Mouse (Mus musculus) left cerebral cortex, adult 2 months (tissue): ENCODE data around the gene Gm3383. TPM values are rescaled to one million over a fixed set of nuclear protein-coding genes. Genes with fewer than 3 reads are reported as not detected.
"Not testable (repeated sequence)": the region's sequence is repeated elsewhere in the genome, so short reads cannot be mapped to it uniquely, and the experiment has no call there.

ENCODE experiments used
- DNase-seq, 2 experiments: peaks; one replicate each; pipeline ENCODE4 v3.0.0; 2021 to 2022; ENCODE audit warnings: low spot score in 2 of 2, mixed read lengths in 1 of 2; ENCODE audit errors: extremely low spot score in 1 of 2
- H3K27ac ChIP-seq: fragments of 200-600 bp; 2 replicates; pipeline ENCODE4 v1.8.1; 2022
- H3K4me3 ChIP-seq: fragments of 200-600 bp; 2 replicates; pipeline ENCODE4 v1.8.1; 2022
- intact Hi-C: fragments of 180-260 bp; cut with DNase I; formaldehyde crosslinking; loops from one replicate; pipeline ENCODE4 v1.15.1; 2025
- long read RNA-seq, 2 experiments: library from polyadenylated mRNA; stranded (forward); transcript quantifications; one replicate each; pipeline ENCODE4 v2.0.0; 2021; ENCODE audit warnings: borderline mapping rate in 2 of 2
- total RNA-seq, 2 experiments: library from RNA; stranded (reverse); gene quantifications; 2 replicates each; pipeline ENCODE4 v1.2.3; 2021

Gene Gm3383
- total RNA-seq: 1 to 10 TPM; 2.2 to 3.5 TPM
- long read RNA-seq, experiment 1: 0 reads
- long read RNA-seq, experiment 2: 0 reads

DNA sequence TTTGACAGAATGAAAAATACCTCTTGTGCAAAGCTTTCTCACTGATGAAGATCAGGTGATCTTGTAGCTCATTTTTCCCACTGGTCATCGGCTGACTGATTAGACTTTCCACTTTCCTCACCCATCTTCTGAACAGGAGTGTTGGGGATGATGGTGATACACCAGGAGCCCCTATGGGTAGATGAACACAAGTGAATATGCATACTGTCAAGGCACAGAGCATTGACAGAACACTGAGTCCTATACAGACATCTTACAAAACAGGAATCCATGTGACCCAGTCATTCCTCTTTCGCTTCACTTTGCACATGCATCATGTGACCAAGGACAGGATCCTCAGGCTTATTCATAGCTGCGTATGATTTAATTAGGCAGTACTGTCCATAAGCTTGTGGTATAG is at the start of gene Gm3383:
Gm3383 (minus strand) TSS at position 101 of the 400 bp plus-strand sequence.
- DNase-seq, intact Hi-C loops, H3K4me3 ChIP-seq, H3K27ac ChIP-seq: not testable (repeated sequence)

DNA sequence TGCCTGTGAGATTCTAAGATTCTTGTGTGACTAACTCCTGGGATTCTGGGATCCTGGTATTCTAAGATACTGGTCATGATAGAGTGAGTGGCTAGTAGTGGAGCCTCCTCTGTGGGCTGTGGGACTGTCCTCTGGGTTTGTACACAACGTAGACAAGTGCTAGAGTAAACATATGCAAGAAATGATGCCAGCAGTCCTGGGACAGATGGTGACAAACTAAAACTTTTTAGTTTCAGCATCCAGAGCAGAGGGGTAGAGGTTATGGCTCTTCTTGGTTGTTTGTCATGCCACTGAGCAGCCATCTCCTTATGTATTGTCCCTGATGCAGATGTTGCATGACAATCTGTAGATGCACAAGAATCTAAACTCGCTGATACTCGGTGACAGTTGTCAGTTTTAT is 48.1 kb upstream of the Gm3383 start:
- H3K4me3 ChIP-seq, H3K27ac ChIP-seq, intact Hi-C loops, DNase-seq: not testable (repeated sequence)

DNA sequence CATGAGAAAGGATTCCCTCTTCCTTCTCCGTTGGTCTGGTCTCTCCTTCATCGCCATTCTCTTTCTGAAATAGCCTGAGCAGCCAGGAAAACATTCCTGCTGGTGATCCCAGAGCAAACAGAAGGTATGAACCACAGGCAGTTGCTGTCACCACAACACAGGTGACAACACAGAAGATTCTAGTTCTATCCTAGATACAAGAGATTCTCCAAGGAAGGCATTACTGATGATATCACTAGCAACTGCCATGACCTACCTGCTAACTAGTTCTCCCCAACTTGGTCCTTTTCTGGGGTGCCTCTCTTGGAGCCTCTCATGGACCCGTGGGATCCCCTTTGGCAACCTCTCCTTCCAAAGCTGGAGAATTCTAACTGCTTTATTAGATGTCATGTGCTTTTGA is 22.4 kb upstream of the Gm3383 start, which contains the start of gene Gm3424:
Gm3424 (minus strand) TSS at position 101 of the 400 bp plus-strand sequence.
- intact Hi-C loops, H3K4me3 ChIP-seq, H3K27ac ChIP-seq, DNase-seq: not testable (repeated sequence)

DNA sequence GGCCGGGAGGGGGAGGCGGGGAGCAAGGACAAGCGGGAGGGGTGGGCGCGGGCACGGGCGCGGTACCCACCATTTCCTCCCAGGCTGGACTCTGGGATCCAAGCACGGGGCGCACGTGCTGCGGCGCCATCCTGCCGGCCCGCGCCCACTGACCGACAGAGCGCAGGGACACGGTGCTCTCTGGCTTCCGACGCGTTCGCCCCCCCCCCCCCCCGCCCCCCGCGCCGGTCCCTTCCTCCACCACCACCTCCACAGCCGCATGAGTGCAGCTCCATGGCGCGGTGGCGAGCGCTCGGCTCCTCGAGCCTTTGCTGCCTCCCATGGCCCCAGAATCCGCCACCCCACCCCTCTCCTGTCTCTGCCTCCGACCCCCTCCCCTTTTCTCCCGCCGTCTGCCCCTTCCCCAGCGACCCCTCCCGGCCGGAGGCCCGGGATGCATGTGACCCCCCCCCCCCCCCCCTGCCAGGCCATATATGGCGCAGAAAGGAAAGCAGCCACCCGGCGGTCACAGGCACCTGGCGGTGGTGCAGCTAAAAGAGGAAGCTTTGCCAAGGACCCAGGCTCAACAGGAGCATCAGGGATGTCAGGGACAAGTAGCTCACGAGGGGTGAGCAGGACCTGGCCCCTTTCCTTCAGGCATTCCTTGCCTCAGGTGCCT is 5.0 kb upstream of the Gm3383 start:
- DNase-seq, H3K27ac ChIP-seq, H3K4me3 ChIP-seq, intact Hi-C loops: not testable (repeated sequence)

DNA sequence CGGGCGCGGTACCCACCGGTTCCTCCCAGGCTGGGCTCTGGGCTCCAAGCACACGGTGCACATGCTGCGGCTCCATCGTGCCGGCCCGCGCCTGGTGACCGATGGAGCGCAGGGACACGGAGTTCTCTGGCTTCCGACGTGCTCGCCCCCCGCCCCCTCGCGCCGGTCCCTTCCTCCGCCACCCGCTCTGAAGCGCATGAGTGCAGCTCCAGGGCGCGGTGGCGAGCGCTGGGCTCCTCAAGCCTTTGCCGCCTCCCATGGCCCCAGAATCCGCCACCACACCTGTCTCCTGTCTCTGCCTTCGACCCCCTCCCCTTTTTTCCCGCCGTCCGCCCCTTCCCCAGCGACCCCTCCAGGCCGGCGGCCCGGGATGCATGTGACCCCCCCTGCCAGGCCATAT is 66.3 kb downstream of the Gm3383 start, which contains the start of gene Gm3373:
Gm3373 (minus strand) TSS at position 101 of the 400 bp plus-strand sequence.
- DNase-seq, H3K27ac ChIP-seq, intact Hi-C loops, H3K4me3 ChIP-seq: not testable (repeated sequence)

DNA sequence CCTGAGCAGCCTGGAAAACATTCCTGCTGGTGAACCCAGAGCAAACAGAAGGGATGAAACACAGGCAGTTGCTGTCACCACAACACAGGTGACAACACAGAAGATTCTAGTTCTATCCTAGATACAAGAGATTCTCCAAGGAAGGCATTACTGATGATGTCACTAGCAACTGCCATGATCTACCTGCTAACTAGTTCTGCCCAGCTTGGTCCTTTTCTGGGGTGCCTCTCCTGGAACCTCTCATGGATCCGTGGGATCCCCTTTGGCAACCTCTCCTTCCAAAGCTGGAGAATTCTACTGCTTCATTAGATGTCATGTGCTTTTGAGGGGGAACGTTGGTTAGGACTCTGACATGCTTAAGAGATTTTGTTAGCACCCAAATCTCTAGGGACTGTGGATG is 120.4 kb downstream of the Gm3383 start, which contains the start of gene Gm9603:
Gm9603 (minus strand) TSS at position 101 of the 400 bp plus-strand sequence.
- DNase-seq, H3K27ac ChIP-seq, intact Hi-C loops, H3K4me3 ChIP-seq: not testable (repeated sequence)

DNA sequence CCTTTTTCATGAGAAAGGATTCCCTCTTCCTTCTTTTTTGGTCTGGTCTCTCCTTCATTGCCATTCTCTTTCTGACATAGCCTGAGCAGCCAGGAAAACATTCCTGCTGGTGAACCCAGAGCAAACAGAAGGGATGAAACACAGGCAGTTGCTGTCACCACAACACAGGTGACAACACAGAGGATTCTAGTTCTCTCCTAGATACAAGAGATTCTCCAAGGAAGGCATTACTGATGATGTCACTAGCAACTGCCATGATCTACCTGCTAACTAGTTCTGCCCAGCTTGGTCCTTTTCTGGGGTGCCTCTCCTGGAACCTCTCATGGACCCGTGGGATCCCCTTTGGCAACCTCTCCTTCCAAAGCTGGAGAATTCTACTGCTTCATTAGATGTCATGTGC is 174.9 kb downstream of the Gm3383 start, which contains the start of gene Gm8265:
Gm8265 (minus strand) TSS at position 101 of the 400 bp plus-strand sequence.
- H3K4me3 ChIP-seq, H3K27ac ChIP-seq, intact Hi-C loops, DNase-seq: not testable (repeated sequence)

Other genes with a start within 250 kb of the Gm3383 start
- not detected for gene Gm8265, start 175.0 kb downstream of the Gm3383 start, total RNA-seq
- not detected for gene Gm9603, start 120.5 kb downstream of the Gm3383 start, total RNA-seq
- under 1 TPM; 0.23 to 0.84 TPM for gene Gm3373, start 66.4 kb downstream of the Gm3383 start, total RNA-seq
- not detected for gene Gm3424, start 22.3 kb upstream of the Gm3383 start, total RNA-seq
- gene Gm8237, start 72.4 kb upstream of the Gm3383 start, total RNA-seq: under 1 TPM; 0.47 to 1.00 TPM
- 1 to 10 TPM in 1 of 2 experiments, under 1 TPM in 1; 0.50 to 1.4 TPM for gene Gm3248, start 153.8 kb upstream of the Gm3383 start, total RNA-seq
- not detected for gene Gm3453, start 171.2 kb upstream of the Gm3383 start, total RNA-seq